Mouse (Mus musculus) spleen, postnatal 10 days (tissue): ENCODE data around the gene Nxf2.

Source experiments
- DNase-seq, 2 experiments: peaks; one replicate each; pipeline ENCODE4 v3.0.0; 2021 to 2022; ENCODE audit warnings: low spot score in 2 of 2

Nxf2 gene

GRCm38 (mm10) chrX:134964546-134964945 is at the start of gene Nxf2:
TSS of gene Nxf2 (minus strand) at chrX:134964754.
- no peak for DNase-seq

GRCm38 (mm10) chrX:135011381-135011780 is 46.8 kb upstream of the Nxf2 start:
- no peak for DNase-seq

- DNase-seq = no peak
Measured at GRCm38 (mm10) chrX:135009471-135009815, 44.9 kb upstream of the Nxf2 start.

GRCm38 (mm10) chrX:135008720-135009470 is 44.3 kb upstream of the Nxf2 start, which contains the start of gene Zmat1:
TSS of gene Zmat1 (minus strand) at chrX:135009209.
- DNase-seq = peak; percentile 61 to 89

GRCm38 (mm10) chrX:135008021-135008420 is 43.5 kb upstream of the Nxf2 start:
- no peak for DNase-seq

- peak; percentile 7 to 67 for DNase-seq
Measured at GRCm38 (mm10) chrX:134963305-134964094, 1.1 kb downstream of the Nxf2 start.

- DNase-seq = peak; percentile 14 to 50
Measured at GRCm38 (mm10) chrX:134930361-134930760, 34.2 kb downstream of the Nxf2 start.

GRCm38 (mm10) chrX:134929927-134930326 is 34.6 kb downstream of the Nxf2 start:
- DNase-seq = no peak

GRCm38 (mm10) chrX:134925058-134925457 is 39.5 kb downstream of the Nxf2 start:
- peak in 1 of 2 experiments; percentile 47 for DNase-seq

GRCm38 (mm10) chrX:134923675-134924424 is 40.7 kb downstream of the Nxf2 start:
- DNase-seq = no peak

GRCm38 (mm10) chrX:134919220-134919619 is 45.3 kb downstream of the Nxf2 start:
- no peak for DNase-seq

- no peak for DNase-seq
Measured at GRCm38 (mm10) chrX:134915745-134916144, 48.8 kb downstream of the Nxf2 start.

- DNase-seq = peak in 1 of 2 experiments; percentile 46
Measured at GRCm38 (mm10) chrX:134915315-134915714, 49.2 kb downstream of the Nxf2 start.

- DNase-seq = no peak
Measured at GRCm38 (mm10) chrX:134914851-134915250, 49.7 kb downstream of the Nxf2 start.

GRCm38 (mm10) chrX:134913234-134913936 is 51.2 kb downstream of the Nxf2 start:
- DNase-seq = peak; percentile 22 to 56

GRCm38 (mm10) chrX:134912805-134913204 is 51.7 kb downstream of the Nxf2 start:
- no peak for DNase-seq

- DNase-seq = no peak
Measured at GRCm38 (mm10) chrX:134910345-134910744, 54.2 kb downstream of the Nxf2 start.
